Mouse (Mus musculus) heart, postnatal 0 days (tissue): ENCODE data around the gene Msh3.

Experiments used
- CTCF ChIP-seq: IDR thresholded peaks from 2 replicates; pipeline ENCODE4 v1.5.1; 2016; ENCODE audit warnings: antibody characterized with exemption, control low read depth, low read depth
- EP300 ChIP-seq: IDR thresholded peaks from 2 replicates; pipeline ENCODE4 v1.6.1; 2016; ENCODE audit warnings: antibody characterized with exemption, low read depth

GRCm38 (mm10) chr13:92305680-92306079 is 49.1 kb downstream of the Msh3 start, which contains the start of gene Gm20379:
- TF ChIP-seq EP300: no peak
- no peak for TF ChIP-seq CTCF
